Mouse (Mus musculus) adrenal gland, postnatal 4 days (tissue): Measurements from ENCODE around the gene Arhgef5. TPM values are rescaled to one million over a fixed set of nuclear protein-coding genes. Genes with fewer than 3 reads are reported as not detected.

ENCODE experiments used
- DNase-seq, 2 experiments: peaks; one replicate each; pipeline ENCODE4 v3.0.0; 2021 to 2022; ENCODE audit warnings: low spot score in 2 of 2, mixed read lengths in 2 of 2
- total RNA-seq, 2 experiments: library from RNA; stranded (reverse); gene quantifications; 2 replicates each; pipeline ENCODE4 v1.2.3; 2021

Arhgef5 gene
- total RNA-seq, 2 experiments from 2014 or later = 17.1 to 22.2 TPM

GRCm38 (mm10) chr6:43312961-43313656 lies 47.7 kb downstream of the Arhgef5 start:
- DNase-seq = no peak

GRCm38 (mm10) chr6:43333479-43333878 lies 68.1 kb downstream of the Arhgef5 start:
- no peak for DNase-seq

- DNase-seq = no peak
Measured at GRCm38 (mm10) chr6:43335619-43336234, 70.3 kb downstream of the Arhgef5 start.

- no peak for DNase-seq
Measured at GRCm38 (mm10) chr6:43337491-43337961, 72.1 kb downstream of the Arhgef5 start.

GRCm38 (mm10) chr6:43338804-43339203 lies 73.4 kb downstream of the Arhgef5 start:
- no peak for DNase-seq

Other genes starting within 250 kb of the Arhgef5 start
- gene Olfr441, start 159.2 kb upstream of the Arhgef5 start, total RNA-seq = not detected
- not detected for gene Olfr237-ps1, start 119.0 kb upstream of the Arhgef5 start, total RNA-seq
- not detected for gene Olfr437, start 102.3 kb upstream of the Arhgef5 start, total RNA-seq
- not detected for gene Olfr13, start 93.4 kb upstream of the Arhgef5 start, total RNA-seq
- not detected for gene Olfr435, start 68.4 kb upstream of the Arhgef5 start, total RNA-seq
- not detected for gene Olfr434, start 52.6 kb upstream of the Arhgef5 start, total RNA-seq
- not detected for gene Olfr47, start 34.1 kb upstream of the Arhgef5 start, total RNA-seq
- gene Nobox, start 44.0 kb downstream of the Arhgef5 start, total RNA-seq = under 1 TPM in 1 of 2 experiments, not detected in 1; 0.34 TPM